Mouse (Mus musculus) olfactory bulb, adult 2 months (tissue): ENCODE measurements at regions not wholly inside any gene's neighbourhood (a gene's known extent, or its start where the extent isn't known, plus 50 kb on each side); places are given as distances from the start of the nearest gene placed in this dataset.

Experiments used
- CTCF ChIP-seq: fragments of 200-500 bp; IDR thresholded peaks from 2 replicates; pipeline ENCODE4 v1.5.1; 2012; ENCODE audit warnings: low read depth, mild to moderate bottlenecking, low read length, moderate library complexity; ENCODE audit not compliant: insufficient read depth
- POLR2A ChIP-seq: fragments of 200-500 bp; IDR thresholded peaks from 2 replicates; pipeline ENCODE4 v1.6.1; 2012; ENCODE audit warnings: mild to moderate bottlenecking, low read depth, low read length, moderate library complexity; ENCODE audit not compliant: insufficient read depth

DNA sequence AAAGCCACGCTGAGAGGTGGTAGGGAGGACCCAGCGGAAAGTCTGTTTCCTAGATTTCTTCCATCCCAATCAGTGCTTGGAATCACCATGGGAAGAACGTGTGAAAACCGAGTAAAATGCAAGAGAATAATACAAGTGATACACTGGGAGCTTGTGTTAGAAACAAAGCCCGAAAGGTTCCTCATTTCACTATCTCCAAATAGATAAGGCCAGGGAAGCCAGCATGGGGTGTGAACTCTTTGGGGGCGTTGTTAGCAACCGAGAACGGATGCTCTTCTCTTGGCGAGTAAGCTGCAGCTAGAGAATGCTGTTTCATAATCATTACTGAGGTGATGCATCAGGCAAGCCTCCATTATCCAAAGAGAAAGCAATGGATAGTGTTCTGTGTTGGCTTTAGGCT lies 118.8 kb upstream of the Atp5g3 start:
- TF ChIP-seq CTCF (no peak), POLR2A (no peak)
